Mouse (Mus musculus): Measurements from ENCODE around the gene Npl. TPM values are rescaled to one million over a fixed set of nuclear protein-coding genes. Genes with fewer than 3 reads are reported as not detected.
A peak's percentile ranks its signal among the peaks of the same experiment; 100 is the strongest.
"Not testable (repeated sequence)": the region's sequence is repeated elsewhere in the genome, so short reads cannot be mapped to it uniquely, and the experiment has no call there.

Gene Npl
- total and polyA plus RNA-seq, 2 experiments from 2014 or later: 0.57 to 3.2 TPM

GRCm38 (mm10) chr1:153532234-153532841 is 17.5 kb downstream of the Npl start:
- Histone ChIP-seq H3K9ac (replicated peaks; ENCODE audit: low read depth, low read length) (no peak overlapping the region), H3K27me3 (ENCODE audit: control insufficient read depth, insufficient read depth, low read length) (no peaks in the 10 kb centered on the region), H3K9me3 (replicated peaks; ENCODE audit: control insufficient read depth, low read length) (no peaks in the 10 kb centered on the region), H3K4me2 (ENCODE audit: low read depth, low read length) (peak overlapping the region; percentile 53), H3K27ac (ENCODE audit: low read depth) (no peak overlapping the region), H3K4me3 (ENCODE audit: low read depth, low read length) (peak overlapping the region; percentile 24), H3K4me1 (ENCODE audit: control insufficient read depth, insufficient read depth) (no peaks in the 10 kb centered on the region), H3K36me3 (replicated peaks; ENCODE audit: control insufficient read depth, insufficient read depth, low read length) (no peaks in the 10 kb centered on the region)
- peak; percentile 22 for DNase-seq (ENCODE audit: low spot score)
- 21% methylated on average over 12 of the region's 12 CpGs for WGBS
- TF ChIP-seq EP300 (IDR thresholded peaks at IDR 0.05; ENCODE audit: low read depth): no peak
- TF ChIP-seq CTCF (IDR thresholded peaks at IDR 0.05; ENCODE audit: low read depth): no peak
- no peak for ATAC-seq (ENCODE audit: insufficient read depth, low read depth)

DNA sequence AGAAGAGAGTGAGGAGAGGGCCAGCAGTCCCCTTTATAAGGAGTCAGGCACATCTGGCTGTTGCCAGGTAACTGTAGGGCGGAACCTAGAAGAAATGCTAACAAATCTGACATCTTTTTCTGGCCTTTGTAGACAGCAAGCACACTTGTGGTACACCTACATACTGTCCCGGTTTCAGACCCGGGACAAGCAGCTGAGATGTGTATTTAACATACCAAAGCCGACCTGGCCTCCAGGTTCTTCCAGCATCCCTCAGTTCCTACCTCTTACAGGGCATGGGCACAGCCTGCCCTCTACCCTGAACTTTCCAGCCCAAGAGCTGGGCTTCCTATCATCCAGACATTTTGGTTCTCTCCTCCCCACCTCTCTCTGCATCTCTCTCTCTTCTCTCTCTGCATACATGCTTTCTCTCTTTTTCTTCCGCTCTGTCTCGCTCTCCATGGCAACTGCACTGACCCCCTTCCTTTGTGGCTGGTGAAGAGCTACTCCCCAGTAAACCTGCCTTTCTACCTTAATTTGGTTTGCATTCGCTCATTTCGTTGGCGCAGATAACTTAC is 18.1 kb downstream of the Npl start:
- Histone ChIP-seq H3K27me3 (ENCODE audit: control insufficient read depth, insufficient read depth, low read length) (no peaks in the 10 kb centered on the region), H3K9me3 (replicated peaks; ENCODE audit: control insufficient read depth, low read length) (no peaks in the 10 kb centered on the region), H3K4me2 (ENCODE audit: low read depth, low read length) (peak overlapping the region; percentile 53), H3K4me1 (ENCODE audit: control insufficient read depth, insufficient read depth) (no peaks in the 10 kb centered on the region), H3K9ac (replicated peaks; ENCODE audit: low read depth, low read length) (no peak overlapping the region), H3K36me3 (replicated peaks; ENCODE audit: control insufficient read depth, insufficient read depth, low read length) (no peaks in the 10 kb centered on the region), H3K27ac (ENCODE audit: low read depth) (no peak overlapping the region), H3K4me3 (ENCODE audit: low read depth, low read length) (peak overlapping the region; percentile 24)
- ATAC-seq (ENCODE audit: insufficient read depth, low read depth) (no peak), DNase-seq (ENCODE audit: low spot score) (no peak)
- TF ChIP-seq CTCF (IDR thresholded peaks at IDR 0.05; ENCODE audit: low read depth) (no peak), EP300 (IDR thresholded peaks at IDR 0.05; ENCODE audit: low read depth) (no peak)
- WGBS: 34% methylated on average over 9 of the region's 9 CpGs

DNA sequence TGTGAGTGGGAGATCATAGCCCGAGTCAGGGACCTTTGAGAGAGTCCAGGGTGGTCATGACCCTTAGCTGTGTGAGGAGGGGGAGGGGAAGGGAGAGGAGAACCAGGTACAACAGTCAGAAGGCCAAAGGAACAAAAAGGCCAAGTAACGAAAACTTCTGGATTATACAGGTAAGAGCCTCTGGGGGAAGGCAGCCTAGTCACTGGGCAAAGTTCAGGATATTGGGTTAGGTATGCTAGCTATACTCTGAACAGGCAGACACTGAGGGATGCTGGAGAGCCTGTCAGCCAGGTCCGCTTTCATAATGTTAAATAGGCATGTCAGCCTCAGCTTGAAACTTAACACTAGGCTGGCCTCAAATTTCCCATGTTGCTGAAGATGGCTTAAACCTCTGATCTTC is 27.7 kb downstream of the Npl start:
- Histone ChIP-seq H3K4me3 (ENCODE audit: low read depth, low read length) (no peak overlapping the region), H3K9ac (replicated peaks; ENCODE audit: low read depth, low read length) (no peak overlapping the region), H3K9me3 (replicated peaks; ENCODE audit: control insufficient read depth, low read length) (no peaks in the 10 kb centered on the region), H3K36me3 (replicated peaks; ENCODE audit: control insufficient read depth, insufficient read depth, low read length) (no peaks in the 10 kb centered on the region), H3K27me3 (ENCODE audit: control insufficient read depth, insufficient read depth, low read length) (no peaks in the 10 kb centered on the region), H3K27ac (ENCODE audit: low read depth) (no peak overlapping the region), H3K4me2 (ENCODE audit: low read depth, low read length) (no peak overlapping the region), H3K4me1 (ENCODE audit: control insufficient read depth, insufficient read depth) (no peaks in the 10 kb centered on the region)
- ATAC-seq (ENCODE audit: insufficient read depth, low read depth) (no peak), DNase-seq (ENCODE audit: low spot score) (no peak)
- whole genome bisulfite sequencing: 55% methylated on average over 3 of the region's 3 CpGs
- TF ChIP-seq CTCF (IDR thresholded peaks at IDR 0.05; ENCODE audit: low read depth) (no peak), EP300 (IDR thresholded peaks at IDR 0.05; ENCODE audit: low read depth) (no peak)

DNA sequence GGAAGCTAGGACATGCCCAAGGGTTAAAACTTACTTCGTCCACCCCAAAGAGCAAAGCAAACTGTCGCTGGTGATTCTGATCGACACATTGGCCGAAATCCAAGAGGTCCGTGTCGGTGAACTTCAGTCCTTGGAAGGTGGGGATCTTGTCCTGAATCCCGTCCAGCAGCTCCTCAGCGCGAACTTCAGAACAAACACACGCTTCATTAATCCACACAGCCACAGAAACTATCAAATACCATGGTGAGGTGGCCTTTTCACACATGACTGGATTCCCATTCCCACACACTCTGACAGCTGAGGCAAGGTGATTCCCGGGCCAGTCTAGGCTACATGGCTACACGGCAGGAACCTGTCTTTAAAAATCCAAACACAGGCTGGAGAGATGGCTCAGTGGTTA is 34.5 kb downstream of the Npl start:
- Histone ChIP-seq H3K27ac (ENCODE audit: low read depth) (no peak overlapping the region), H3K9me3 (replicated peaks; ENCODE audit: control insufficient read depth, low read length) (no peaks in the 10 kb centered on the region), H3K36me3 (replicated peaks; ENCODE audit: control insufficient read depth, insufficient read depth, low read length) (no peaks in the 10 kb centered on the region), H3K4me3 (ENCODE audit: low read depth, low read length) (no peak overlapping the region), H3K27me3 (ENCODE audit: control insufficient read depth, insufficient read depth, low read length) (no peaks in the 10 kb centered on the region), H3K4me2 (ENCODE audit: low read depth, low read length) (no peak overlapping the region), H3K9ac (replicated peaks; ENCODE audit: low read depth, low read length) (no peak overlapping the region), H3K4me1 (ENCODE audit: control insufficient read depth, insufficient read depth) (no peaks in the 10 kb centered on the region)
- TF ChIP-seq EP300 (IDR thresholded peaks at IDR 0.05; ENCODE audit: low read depth): no peak
- TF ChIP-seq CTCF (IDR thresholded peaks at IDR 0.05; ENCODE audit: low read depth): no peak
- DNase-seq (ENCODE audit: low spot score) (no peak), ATAC-seq (ENCODE audit: insufficient read depth, low read depth) (no peak)
- WGBS: 73% methylated on average over 12 of the region's 12 CpGs

GRCm38 (mm10) chr1:153510330-153511009 is 39.4 kb downstream of the Npl start:
- 61% methylated on average over 2 of the region's 2 CpGs for WGBS
- Histone ChIP-seq H3K9me3 (replicated peaks; ENCODE audit: control insufficient read depth, low read length) (no peaks in the 10 kb centered on the region), H3K27me3 (ENCODE audit: control insufficient read depth, insufficient read depth, low read length) (no peaks in the 10 kb centered on the region), H3K9ac (replicated peaks; ENCODE audit: low read depth, low read length) (no peak overlapping the region), H3K4me3 (ENCODE audit: low read depth, low read length) (no peak overlapping the region), H3K27ac (ENCODE audit: low read depth) (no peak overlapping the region), H3K4me1 (ENCODE audit: control insufficient read depth, insufficient read depth) (no peaks in the 10 kb centered on the region), H3K36me3 (replicated peaks; ENCODE audit: control insufficient read depth, insufficient read depth, low read length) (no peaks in the 10 kb centered on the region), H3K4me2 (ENCODE audit: low read depth, low read length) (no peak overlapping the region)
- TF ChIP-seq EP300 (IDR thresholded peaks at IDR 0.05; ENCODE audit: low read depth) (no peak), CTCF (IDR thresholded peaks at IDR 0.05; ENCODE audit: low read depth) (peak; percentile 38)
- ATAC-seq (ENCODE audit: insufficient read depth, low read depth) (no peak), DNase-seq (ENCODE audit: low spot score) (no peak)

GRCm38 (mm10) chr1:153509569-153509968 is 40.3 kb downstream of the Npl start:
- not testable (repeated sequence) for H3K4me3 ChIP-seq (ENCODE audit: low read depth, low read length); H3K9ac ChIP-seq (replicated peaks; ENCODE audit: low read depth, low read length); ATAC-seq (ENCODE audit: insufficient read depth, low read depth); H3K36me3 ChIP-seq (replicated peaks; ENCODE audit: control insufficient read depth, insufficient read depth, low read length); H3K27ac ChIP-seq (ENCODE audit: low read depth); H3K9me3 ChIP-seq (replicated peaks; ENCODE audit: control insufficient read depth, low read length); H3K27me3 ChIP-seq (ENCODE audit: control insufficient read depth, insufficient read depth, low read length); DNase-seq (ENCODE audit: low spot score); H3K4me1 ChIP-seq (ENCODE audit: control insufficient read depth, insufficient read depth); H3K4me2 ChIP-seq (ENCODE audit: low read depth, low read length)
- WGBS: 64% methylated on average over 8 of the region's 8 CpGs

Data from heart, postnatal 0 days (tissue).